Mouse (Mus musculus) c-Kit-negative CD71-positive TER-119-positive erythroid progenitor cells, embryonic 14.5 days (primary cell): ENCODE data around the gene Dct.

Experiments
- DNase-seq: peaks from one replicate; pipeline ENCODE4 v3.0.0-alpha.2; 2013; ENCODE audit warnings: low read depth, low spot score

The Dct gene

GRCm38 (mm10) chr14:118042963-118043362 is 9.1 kb downstream of the Dct start:
- DNase-seq = no peak

GRCm38 (mm10) chr14:118042066-118042762 is 9.8 kb downstream of the Dct start:
- no peak for DNase-seq

DNA sequence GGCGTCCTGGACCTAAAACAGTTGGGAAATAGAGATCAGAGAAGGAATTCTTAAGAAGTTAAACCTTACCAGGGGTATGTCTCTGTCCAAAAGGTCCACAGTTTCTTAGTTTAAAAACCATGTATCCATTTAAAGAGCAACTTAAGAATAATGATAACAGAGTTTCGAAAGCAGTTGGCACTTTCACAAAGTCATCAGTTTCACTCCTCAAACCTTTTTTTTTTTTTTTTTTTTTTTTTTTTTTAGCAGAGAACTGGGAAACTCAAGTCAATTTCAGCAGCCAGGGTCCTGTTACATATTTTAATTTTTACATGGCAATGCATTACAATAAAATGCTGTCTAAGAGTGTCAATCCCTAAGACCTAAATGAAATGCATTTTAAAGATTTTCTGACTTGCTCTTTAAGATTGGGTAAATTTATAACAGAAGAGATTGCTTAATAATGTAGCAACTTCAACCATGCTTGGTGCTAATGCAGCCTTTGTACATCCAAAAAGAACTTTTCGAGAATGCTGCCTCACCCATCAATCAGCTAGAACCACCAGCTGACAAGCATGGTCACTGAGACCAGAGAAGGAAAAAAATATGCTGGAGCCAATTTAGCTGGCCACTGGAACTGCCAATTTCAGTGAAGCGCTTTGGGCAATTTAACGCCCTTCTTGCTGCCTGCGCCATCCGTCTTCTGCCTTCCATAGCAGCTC is 11.3 kb downstream of the Dct start:
- no peak for DNase-seq

DNA sequence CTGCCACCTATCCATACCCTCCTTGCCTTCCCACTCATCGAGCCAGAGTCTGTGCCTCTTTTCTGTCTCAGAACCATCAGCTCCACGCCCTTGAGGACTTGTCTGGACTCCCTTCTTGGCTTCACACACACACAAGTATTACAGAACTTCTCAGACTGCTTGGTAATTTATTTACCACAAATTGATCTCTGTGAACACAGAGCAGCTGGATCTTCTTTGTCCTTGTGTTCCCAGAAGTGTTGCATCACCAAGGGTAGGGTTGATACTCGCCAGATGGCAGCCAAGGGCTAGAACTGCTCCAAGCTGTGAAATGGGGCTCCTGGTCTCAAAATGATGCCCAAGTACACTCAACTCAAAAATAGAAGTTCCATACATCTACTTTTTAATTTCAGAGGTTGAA is 13.0 kb downstream of the Dct start:
- no peak for DNase-seq

DNA sequence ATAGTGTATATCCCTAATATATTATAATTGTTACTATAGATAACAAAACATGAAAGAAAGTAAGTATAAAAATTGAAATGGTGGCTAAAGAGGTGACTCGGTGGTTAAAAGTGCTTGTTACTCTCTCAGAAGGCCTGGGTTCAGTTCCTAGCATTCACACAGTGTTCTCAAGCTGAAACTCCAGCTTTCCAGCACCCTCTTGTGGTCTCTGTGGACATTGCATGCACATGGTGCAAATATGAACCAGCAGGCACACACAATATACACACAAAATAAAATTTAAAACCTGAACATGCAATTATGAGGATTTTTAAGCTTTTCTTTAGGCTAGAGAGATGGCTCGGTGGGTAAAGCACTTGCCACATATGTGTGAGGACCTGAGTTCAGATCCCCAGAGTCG is 24.5 kb downstream of the Dct start:
- DNase-seq = no peak

DNA sequence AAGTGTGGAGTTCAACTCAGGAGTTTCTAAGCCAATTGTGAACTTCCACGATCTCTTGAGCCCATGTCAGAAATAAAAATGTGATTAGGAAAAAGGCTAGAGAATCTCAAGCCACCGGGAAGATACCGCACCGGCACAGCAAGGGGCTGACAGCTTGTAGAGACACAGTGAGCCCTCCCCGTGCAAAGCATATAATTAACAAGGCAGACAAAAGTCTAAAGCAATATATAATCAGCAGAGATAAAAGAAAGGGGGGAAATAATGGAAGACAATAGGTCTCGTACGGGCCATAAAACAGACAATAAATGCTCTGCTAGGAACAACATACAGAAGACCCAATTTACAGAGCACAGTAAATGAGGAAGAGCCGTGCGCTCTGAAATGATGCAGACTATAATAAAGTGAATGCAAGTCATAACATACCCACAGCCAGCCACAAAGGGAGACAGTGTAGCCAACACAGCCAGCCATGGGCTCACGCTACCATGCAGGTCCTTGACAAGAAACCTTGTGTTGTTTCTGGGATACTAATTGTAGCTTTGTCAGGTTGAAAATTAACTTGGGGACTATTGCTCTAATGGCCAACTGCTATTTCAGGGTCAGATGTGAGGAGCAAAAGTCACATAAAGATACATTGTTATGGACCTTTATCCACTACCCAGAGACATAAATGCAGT is 30.0 kb downstream of the Dct start:
- DNase-seq = no peak

- no peak for DNase-seq
These were observed 32.7 kb downstream of the Dct start for GRCm38 (mm10) chr14:118019314-118019713.

- no peak for DNase-seq
These were observed 38.8 kb downstream of the Dct start for GRCm38 (mm10) chr14:118013237-118013636.

- no peak for DNase-seq
These were observed 42.5 kb downstream of the Dct start for GRCm38 (mm10) chr14:118009541-118009940.

DNA sequence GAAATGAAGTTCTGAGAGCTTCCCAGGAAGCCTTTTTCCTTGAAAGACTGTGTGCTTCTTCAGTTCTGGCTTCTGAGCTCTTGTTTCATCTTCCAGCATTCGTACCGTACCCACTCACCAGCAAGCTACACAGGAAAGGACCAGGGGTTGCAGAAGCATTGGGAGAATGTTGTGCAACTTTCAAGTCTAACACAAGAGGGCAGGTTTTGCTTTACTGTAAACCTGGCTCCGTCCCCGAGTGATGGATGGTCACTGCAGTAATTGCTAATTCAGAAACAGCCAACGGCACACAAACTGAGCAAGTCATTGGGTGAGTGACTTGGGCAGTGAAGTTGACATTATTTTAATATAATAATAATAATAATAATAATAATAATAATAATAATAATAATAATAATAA is 46.3 kb downstream of the Dct start:
- no peak for DNase-seq

- DNase-seq = no peak
These were observed 47.6 kb downstream of the Dct start for GRCm38 (mm10) chr14:118004434-118004833.

DNA sequence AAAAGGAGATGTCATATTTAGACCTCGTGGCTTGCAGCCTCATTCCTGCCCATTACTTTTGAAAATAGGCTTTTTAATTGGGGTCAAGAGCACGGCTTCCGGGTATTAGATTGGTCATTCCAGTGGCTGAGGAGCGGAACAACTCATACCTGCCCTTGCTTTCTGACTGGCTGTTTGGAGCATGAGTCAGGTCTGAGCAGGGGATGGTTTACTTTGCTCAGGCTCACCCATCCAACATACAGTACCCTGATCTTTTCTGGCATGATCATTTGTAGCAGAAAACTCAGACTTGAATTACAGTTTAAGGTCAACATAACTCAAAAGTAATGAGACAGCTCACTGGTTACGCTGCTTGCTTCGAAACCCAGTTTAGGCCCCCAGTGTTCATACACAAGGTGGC is 58.2 kb downstream of the Dct start:
- DNase-seq = no peak

DNA sequence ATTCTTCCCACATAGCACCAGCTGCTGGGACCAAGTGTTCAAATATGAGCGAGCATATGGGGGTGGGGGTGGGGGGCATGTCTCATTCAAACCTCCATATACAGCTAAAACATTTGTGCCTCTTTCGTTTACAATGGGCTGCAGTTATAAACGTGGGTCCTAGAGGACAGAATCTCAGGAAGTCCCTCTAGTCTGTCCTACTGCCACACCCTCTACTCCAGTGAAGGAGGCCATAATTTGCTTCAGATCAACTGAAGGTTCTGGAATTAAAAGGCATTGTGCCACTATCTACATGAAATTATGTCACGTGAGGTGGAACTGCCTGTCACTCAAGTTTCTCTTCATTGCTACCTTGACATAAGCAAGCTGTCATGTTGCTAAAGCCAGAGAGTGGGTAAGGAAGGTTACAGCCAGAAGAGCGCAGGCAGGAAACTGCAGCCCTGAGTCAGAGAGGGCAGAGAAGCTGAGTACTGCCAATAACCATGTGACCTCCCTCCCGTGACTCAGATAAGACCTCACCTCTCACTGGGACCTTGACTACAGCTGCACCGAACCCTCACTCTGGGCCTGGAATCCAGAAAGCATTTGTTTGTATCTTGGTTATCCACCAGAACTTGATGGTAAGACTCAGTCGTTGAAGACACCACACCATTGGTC is 59.3 kb downstream of the Dct start:
- DNase-seq = no peak

DNA sequence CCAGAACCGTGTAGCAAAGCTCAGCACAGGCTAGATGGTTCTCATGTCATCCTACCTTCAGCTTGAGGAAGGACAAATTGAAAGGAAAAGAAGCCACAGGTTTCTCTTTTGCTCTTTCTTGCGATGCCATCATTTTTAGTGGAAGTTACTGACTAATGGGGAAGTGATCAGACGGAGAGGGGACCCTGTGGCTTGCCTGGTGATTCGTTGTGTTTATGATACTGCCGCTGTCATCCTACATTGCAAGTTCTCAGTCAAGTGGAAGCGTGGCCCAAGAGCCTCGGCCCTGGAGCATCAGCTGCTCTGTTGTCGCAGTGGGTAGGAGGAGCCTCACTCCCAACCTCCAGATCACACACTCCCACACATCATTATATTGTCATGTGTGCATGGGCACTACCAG is 61.8 kb downstream of the Dct start:
- no peak for DNase-seq

GRCm38 (mm10) chr14:117988444-117988843 is 63.6 kb downstream of the Dct start:
- DNase-seq = no peak

GRCm38 (mm10) chr14:117981532-117981931 is 70.5 kb downstream of the Dct start:
- no peak for DNase-seq

GRCm38 (mm10) chr14:117972576-117972975 is 79.5 kb downstream of the Dct start:
- no peak for DNase-seq
